Comparison of ENCODE assay signal across 20 mouse cellular contexts in the genomic region with DNA sequence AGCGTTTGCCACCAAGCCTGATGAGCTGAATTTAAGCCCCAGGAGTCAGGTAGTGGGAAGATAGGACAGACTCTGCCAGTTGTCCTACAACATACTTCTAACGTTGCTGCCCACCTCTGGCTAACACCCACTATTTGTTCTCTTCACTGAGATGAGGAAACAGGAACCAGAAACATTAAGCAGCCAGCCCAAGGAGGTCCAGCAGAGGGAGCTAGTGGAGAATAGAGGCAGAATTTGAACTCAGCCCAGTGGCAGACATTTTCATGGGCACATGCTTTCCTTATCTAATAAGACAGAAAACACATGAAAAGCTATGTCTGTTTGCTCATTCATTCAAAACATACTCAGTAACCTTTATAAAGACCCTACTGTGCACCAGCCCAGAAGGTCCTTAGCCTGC. TPM values are rescaled to one million over a fixed set of nuclear protein-coding genes. Genes with fewer than 3 reads are reported as not detected.
"Had no signal": no experiment of that assay in that cellular context is flagged by ENCODE, and none has a peak within 500 bp of the region (broad histone marks: within the 10 kb centered on the region; RNA-seq: fewer than 3 reads in every experiment).

No protein-coding gene starts in this region.

- H3K9me3 ChIP-seq: liver, embryonic 15.5 days; lung, embryonic 15.5 days; midbrain, embryonic 13.5 days; midbrain, embryonic 15.5 days; neural tube, embryonic 12.5 days; stomach, embryonic 15.5 days had no signal

- H3K36me3 ChIP-seq: liver, embryonic 15.5 days; lung, embryonic 15.5 days; midbrain, embryonic 13.5 days; midbrain, embryonic 15.5 days; neural tube, embryonic 12.5 days; stomach, embryonic 15.5 days had no signal

- H3K4me3 ChIP-seq: liver, embryonic 15.5 days; lung, embryonic 15.5 days; megakaryocyte, embryonic 14.5 days; midbrain, embryonic 13.5 days; midbrain, embryonic 15.5 days; neural tube, embryonic 12.5 days; stomach, embryonic 15.5 days had no signal

- H3K4me1 ChIP-seq: liver, embryonic 15.5 days; lung, embryonic 15.5 days; megakaryocyte, embryonic 14.5 days; midbrain, embryonic 13.5 days; neural tube, embryonic 12.5 days; stomach, embryonic 15.5 days had no signal

- H3K27me3 ChIP-seq: liver, embryonic 15.5 days; lung, embryonic 15.5 days; midbrain, embryonic 13.5 days; midbrain, embryonic 15.5 days; stomach, embryonic 15.5 days had no signal

- H3K9ac ChIP-seq: liver, embryonic 15.5 days; liver, postnatal 0 days; lung, embryonic 15.5 days; midbrain, embryonic 13.5 days; midbrain, embryonic 15.5 days; neural tube, embryonic 12.5 days; stomach, embryonic 15.5 days had no signal

- H3K4me2 ChIP-seq: liver, embryonic 15.5 days; lung, embryonic 15.5 days; midbrain, embryonic 11.5 days; midbrain, embryonic 13.5 days; midbrain, embryonic 15.5 days; neural tube, embryonic 12.5 days; stomach, embryonic 15.5 days had no signal

- H3K27ac ChIP-seq: liver, embryonic 15.5 days; lung, embryonic 15.5 days; macrophage; midbrain, embryonic 13.5 days; midbrain, embryonic 15.5 days; neural tube, embryonic 12.5 days; stomach, embryonic 15.5 days; stomach, postnatal 0 days had no signal

- DNase-seq: liver, postnatal 0 days; lung, adult 2 months; lung, postnatal 14 days; lung, postnatal 36 days; right cerebral cortex, postnatal 14 days; spleen, adult 18-20 months; thymus, adult 2 months; thymus, postnatal 25 days; thymus, postnatal 4 days had no signal

RNA-seq across cellular contexts. Expression of gene Tvp23a, which starts 55.9 kb away (rescaled TPM):
- total RNA-seq: megakaryocyte progenitor cell, adult 5-6 weeks had no signal
- polyA plus RNA-seq: macrophage had no signal
